Mouse (Mus musculus) hindbrain, embryonic 11.5 days (tissue): ENCODE results near the gene Cwc27. TPM values are rescaled to one million over a fixed set of nuclear protein-coding genes. Genes with fewer than 3 reads are reported as not detected.

ENCODE experiments used
- ATAC-seq: fragments of 200-750 bp; cut with Nextera tagmentation; 2 replicates; pipeline ENCODE4 v1.8.0; 2017; ENCODE audit warnings: mild to moderate bottlenecking, moderate TSS enrichment, moderate library complexity; ENCODE audit not compliant: low FRiP score
- DNase-seq: peaks from one replicate; pipeline ENCODE4 v3.0.0-alpha.2; 2015; ENCODE audit warnings: low spot score
- H3K27ac ChIP-seq: fragments of 300-500 bp; sonication (generic); 2 replicates; pipeline ENCODE4 v1.5.1; 2014; ENCODE audit warnings: mild to moderate bottlenecking, low read depth, low read length
- H3K27me3 ChIP-seq: fragments of 300-500 bp; sonication (generic); 2 replicates; pipeline ENCODE4 v1.6.1; 2014; ENCODE audit warnings: mild to moderate bottlenecking, low read length, moderate library complexity, mixed read lengths; ENCODE audit not compliant: control insufficient read depth, insufficient read depth
- H3K36me3 ChIP-seq: fragments of 300-500 bp; sonication (generic); 2 replicates; pipeline ENCODE4 v1.6.1; 2014; ENCODE audit warnings: mild to moderate bottlenecking, low read length, moderate library complexity, mixed read lengths; ENCODE audit not compliant: control insufficient read depth, insufficient read depth
- H3K4me1 ChIP-seq: fragments of 300-500 bp; sonication (generic); replicated peaks from 2 replicates; pipeline ENCODE4 v1.6.1; 2014; ENCODE audit warnings: low read length, mixed read lengths; ENCODE audit not compliant: control insufficient read depth, insufficient read depth
- H3K4me2 ChIP-seq: fragments of 300-500 bp; sonication (generic); replicated peaks from 2 replicates; pipeline ENCODE4 v1.6.1; 2014; ENCODE audit warnings: mild to moderate bottlenecking, low read depth, low read length
- H3K4me3 ChIP-seq: fragments of 300-500 bp; sonication (generic); 2 replicates; pipeline ENCODE4 v1.5.1; 2014; ENCODE audit warnings: low read depth, low read length
- H3K9ac ChIP-seq: fragments of 300-500 bp; sonication (generic); 2 replicates; pipeline ENCODE4 v1.6.1; 2014; ENCODE audit warnings: low read depth, low read length
- H3K9me3 ChIP-seq: fragments of 300-500 bp; sonication (generic); 2 replicates; pipeline ENCODE4 v1.6.1; 2016; ENCODE audit warnings: low read length; ENCODE audit not compliant: control insufficient read depth
- WGBS: fragments of 180-500 bp; shearing (Covaris S2); extraction: QIAGEN DNeasy Blood & Tissue Kit; methylation state at CpG from one replicate; pipeline ENCODE4 v1.1.7; 2014; 5-methylcytosine and 5-hydroxymethylcytosine counted together
- polyA plus RNA-seq: library from polyadenylated mRNA; unstranded; fragments of >200 nt; fragmentation: Nextera tagmentation; extraction: Ambion mirVana; gene quantifications from 2 replicates; pipeline ENCODE4 v1.2.1, GENCODE M21; 2014

Gene Cwc27
- polyA plus RNA-seq, 1 experiment from 2014 or later: 33.5 TPM

GRCm38 (mm10) chr13:104629621-104630020 lies 187.3 kb downstream of the Cwc27 start:
- no peak overlapping the region for H3K4me3 ChIP-seq
- H3K9me3 ChIP-seq: no peaks in the 10 kb centered on the region
- ATAC-seq: no peak

GRCm38 (mm10) chr13:104628019-104628418 lies 188.9 kb downstream of the Cwc27 start:
- Histone ChIP-seq H3K4me2 (no peak overlapping the region), H3K9ac (no peak overlapping the region), H3K27ac (no peak overlapping the region), H3K36me3 (no peaks in the 10 kb centered on the region), H3K9me3 (no peaks in the 10 kb centered on the region), H3K4me1 (no peaks in the 10 kb centered on the region; the same call in 1 of the 2 replicates), H3K27me3 (no peaks in the 10 kb centered on the region), H3K4me3 (no peak overlapping the region)
- WGBS: 55% methylated on average over 4 of the region's 4 CpGs
- ATAC-seq (peak; percentile 65; the same call in 1 of the 2 replicates), DNase-seq (peak; percentile 37)

More at GRCm38 (mm10) chr13:104629621-104630020, 187.3 kb downstream of the Cwc27 start:
- H3K36me3 ChIP-seq: no peaks in the 10 kb centered on the region
- H3K27ac ChIP-seq: no peak overlapping the region
- DNase-seq: no peak
- no peaks in the 10 kb centered on the region for H3K27me3 ChIP-seq
- H3K9ac ChIP-seq: no peak overlapping the region
- H3K4me1 ChIP-seq: no peaks in the 10 kb centered on the region; the same call in 1 of the 2 replicates
- 91% methylated on average over 11 of the region's 11 CpGs for WGBS
- H3K4me2 ChIP-seq: no peak overlapping the region

GRCm38 (mm10) chr13:104627169-104627909 lies 189.6 kb downstream of the Cwc27 start:
- Histone ChIP-seq H3K4me3 (no peak overlapping the region), H3K27me3 (no peaks in the 10 kb centered on the region), H3K4me1 (no peaks in the 10 kb centered on the region; the same call in 1 of the 2 replicates), H3K36me3 (no peaks in the 10 kb centered on the region), H3K9ac (no peak overlapping the region), H3K9me3 (no peaks in the 10 kb centered on the region), H3K4me2 (no peak overlapping the region), H3K27ac (no peak overlapping the region)
- no peak for DNase-seq
- WGBS: 55% methylated on average over 11 of the region's 11 CpGs
- ATAC-seq: peak; percentile 50

- no peak overlapping the region for H3K4me2 ChIP-seq
- H3K9me3 ChIP-seq: no peaks in the 10 kb centered on the region
- no peaks in the 10 kb centered on the region for H3K27me3 ChIP-seq
- H3K4me3 ChIP-seq: no peak overlapping the region
- no peaks in the 10 kb centered on the region; the same call in 1 of the 2 replicates for H3K4me1 ChIP-seq
- H3K9ac ChIP-seq: no peak overlapping the region
- no peak for ATAC-seq
- WGBS: 86% methylated on average over 12 of the region's 12 CpGs
- no peak for DNase-seq
- no peaks in the 10 kb centered on the region for H3K36me3 ChIP-seq
- H3K27ac ChIP-seq: no peak overlapping the region
These were observed 193.6 kb downstream of the Cwc27 start for GRCm38 (mm10) chr13:104623130-104623891.

- Histone ChIP-seq H3K9me3 (no peaks in the 10 kb centered on the region), H3K36me3 (no peaks in the 10 kb centered on the region), H3K9ac (no peak overlapping the region), H3K4me1 (no peaks in the 10 kb centered on the region; the same call in 1 of the 2 replicates), H3K4me2 (no peak overlapping the region), H3K27me3 (no peaks in the 10 kb centered on the region), H3K4me3 (no peak overlapping the region), H3K27ac (no peak overlapping the region)
- WGBS: 89% methylated on average over 6 of the region's 6 CpGs
- no peak for DNase-seq
- no peak for ATAC-seq
These were observed 194.7 kb downstream of the Cwc27 start for GRCm38 (mm10) chr13:104622102-104622743.

- Histone ChIP-seq H3K4me1 (no peaks in the 10 kb centered on the region), H3K27ac (no peak overlapping the region), H3K9me3 (no peaks in the 10 kb centered on the region), H3K4me2 (no peak overlapping the region), H3K4me3 (no peak overlapping the region), H3K9ac (no peak overlapping the region), H3K36me3 (no peaks in the 10 kb centered on the region), H3K27me3 (no peaks in the 10 kb centered on the region)
- no peak for ATAC-seq
- DNase-seq: no peak
- 72% methylated on average over 2 of the region's 2 CpGs for WGBS
These were observed 196.5 kb downstream of the Cwc27 start for GRCm38 (mm10) chr13:104620423-104620822.

- 86% methylated on average over 7 of the region's 7 CpGs for WGBS
- ATAC-seq: no peak
- no peaks in the 10 kb centered on the region for H3K4me1 ChIP-seq
These were observed 197.2 kb downstream of the Cwc27 start for GRCm38 (mm10) chr13:104619503-104620288.

GRCm38 (mm10) chr13:104617201-104617600 lies 199.7 kb downstream of the Cwc27 start:
- H3K9ac ChIP-seq: no peak overlapping the region
- H3K4me3 ChIP-seq: no peak overlapping the region
- DNase-seq (no peak), ATAC-seq (no peak)
- no peaks in the 10 kb centered on the region for H3K27me3 ChIP-seq
- WGBS: 91% methylated on average over 4 of the region's 4 CpGs
- H3K4me2 ChIP-seq: no peak overlapping the region
- H3K36me3 ChIP-seq: no peaks in the 10 kb centered on the region
- no peaks in the 10 kb centered on the region for H3K9me3 ChIP-seq
- no peaks in the 10 kb centered on the region for H3K4me1 ChIP-seq
- no peak overlapping the region for H3K27ac ChIP-seq

More at GRCm38 (mm10) chr13:104619503-104620288, 197.2 kb downstream of the Cwc27 start:
- Histone ChIP-seq H3K4me3 (no peak overlapping the region), H3K9ac (no peak overlapping the region), H3K9me3 (no peaks in the 10 kb centered on the region), H3K27ac (no peak overlapping the region), H3K36me3 (no peaks in the 10 kb centered on the region), H3K27me3 (no peaks in the 10 kb centered on the region), H3K4me2 (no peak overlapping the region)
- DNase-seq: no peak
